Mouse (Mus musculus) liver, postnatal 0 days (tissue): ENCODE measurements around the gene Bcl11b. TPM values are rescaled to one million over a fixed set of nuclear protein-coding genes. Genes with fewer than 3 reads are reported as not detected.

Experiments
- ATAC-seq: fragments of 200-750 bp; cut with Nextera tagmentation; 2 replicates; pipeline ENCODE4 v1.8.0; 2017; ENCODE audit warnings: mild to moderate bottlenecking, moderate library complexity
- DNase-seq: peaks from one replicate; pipeline ENCODE4 v3.0.0-alpha.2; 2016
- H3K27ac ChIP-seq: fragments of 300-500 bp; sonication (generic); 2 replicates; pipeline ENCODE4 v1.5.1; 2014; ENCODE audit warnings: antibody characterized with exemption, moderate library complexity, mild to moderate bottlenecking, low read depth
- H3K27me3 ChIP-seq: fragments of 300-500 bp; sonication (generic); 2 replicates; pipeline ENCODE4 v1.6.1; 2014; ENCODE audit warnings: low read length, control low read depth, mixed read lengths; ENCODE audit not compliant: insufficient read depth
- H3K36me3 ChIP-seq: fragments of 300-500 bp; sonication (generic); replicated peaks from 2 replicates; pipeline ENCODE4 v1.6.1; 2014; ENCODE audit warnings: mild to moderate bottlenecking, control low read depth, low read length, moderate library complexity, mixed read lengths; ENCODE audit not compliant: insufficient read depth
- H3K4me1 ChIP-seq: fragments of 300-500 bp; sonication (generic); 2 replicates; pipeline ENCODE4 v1.6.1; 2014; ENCODE audit warnings: antibody characterized with exemption, mild to moderate bottlenecking, control low read depth; ENCODE audit not compliant: insufficient read depth
- H3K4me2 ChIP-seq: fragments of 300-500 bp; sonication (generic); 2 replicates; pipeline ENCODE4 v1.6.1; 2014; ENCODE audit warnings: low read depth, mild to moderate bottlenecking, low read length, moderate library complexity, mixed read lengths
- H3K4me3 ChIP-seq: fragments of 300-500 bp; sonication (generic); 2 replicates; pipeline ENCODE4 v1.5.1; 2014; ENCODE audit warnings: low read depth, low read length
- H3K9ac ChIP-seq: fragments of 300-500 bp; sonication (generic); replicated peaks from 2 replicates; pipeline ENCODE4 v1.6.1; 2014; ENCODE audit warnings: mild to moderate bottlenecking, moderate library complexity
- H3K9me3 ChIP-seq: fragments of 300-500 bp; sonication (generic); 2 replicates; pipeline ENCODE4 v1.6.1; 2016; ENCODE audit warnings: mild to moderate bottlenecking, control low read depth, low read length, mixed read lengths
- CTCF ChIP-seq: sonication (generic); IDR thresholded peaks from 2 replicates; pipeline ENCODE4 v1.5.1; 2016; ENCODE audit warnings: antibody characterized with exemption, low read depth
- EP300 ChIP-seq: IDR thresholded peaks from 2 replicates; pipeline ENCODE4 v1.6.1; 2016; ENCODE audit warnings: antibody characterized with exemption, low read depth, mild to moderate bottlenecking
- WGBS: fragments of 180-500 bp; shearing (Covaris S2); extraction: QIAGEN DNeasy Blood & Tissue Kit; methylation state at CpG from one replicate; pipeline ENCODE4 v1.1.7; 2014; ENCODE audit not compliant: insufficient replicate concordance; 5-methylcytosine and 5-hydroxymethylcytosine counted together
- polyA plus RNA-seq: library from polyadenylated mRNA; unstranded; fragments of >200 nt; fragmentation: Nextera tagmentation; extraction: Ambion mirVana; gene quantifications from 2 replicates; pipeline ENCODE4 v1.2.1, GENCODE M21; 2015

The Bcl11b gene
- polyA plus RNA-seq, 1 experiment from 2014 or later, result not detected

DNA sequence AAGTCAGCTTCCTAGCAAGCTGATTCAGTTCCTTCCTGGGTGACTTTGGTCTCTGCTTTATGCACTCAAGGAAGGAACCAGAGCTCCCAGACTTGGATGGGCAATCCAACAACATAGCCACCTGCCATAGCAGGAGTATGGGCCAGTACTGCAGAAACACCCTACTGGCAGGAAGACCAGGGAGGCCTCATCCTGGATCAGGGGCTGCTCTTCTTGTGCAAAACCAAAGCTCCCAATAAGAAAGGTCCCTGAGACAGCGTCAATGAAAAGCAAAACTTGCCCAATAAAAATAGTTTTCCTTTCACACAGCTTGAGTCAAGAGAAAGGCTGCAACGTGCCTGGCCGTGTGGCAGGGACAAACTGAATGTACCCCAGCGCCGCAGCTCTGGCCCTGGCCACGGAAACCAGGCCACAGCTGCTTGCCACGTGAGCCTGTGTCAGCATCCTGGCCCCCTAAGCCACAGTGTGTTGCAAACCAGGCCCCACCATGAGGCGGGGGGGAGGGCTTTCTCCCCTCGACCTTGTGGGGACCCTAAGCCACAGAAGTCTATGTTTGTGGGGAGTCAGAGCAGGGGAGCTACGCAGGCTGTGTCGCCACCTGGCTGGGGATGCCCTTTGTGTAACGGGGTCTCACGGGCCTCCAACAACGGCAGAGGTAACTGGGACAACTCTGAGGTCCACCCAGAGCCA is 38.9 kb downstream of the Bcl11b start:
- 73% methylated on average over 14 of the region's 14 CpGs for WGBS
- Histone ChIP-seq H3K4me1 (no peaks in the 10 kb centered on the region), H3K9me3 (no peaks in the 10 kb centered on the region), H3K27me3 (no peaks in the 10 kb centered on the region), H3K9ac (no peak overlapping the region), H3K4me3 (no peak overlapping the region), H3K36me3 (no peaks in the 10 kb centered on the region), H3K4me2 (no peak overlapping the region), H3K27ac (no peak overlapping the region)
- TF ChIP-seq EP300, result no peak
- TF ChIP-seq CTCF, result no peak
- DNase-seq, result no peak
- no peak for ATAC-seq

DNA sequence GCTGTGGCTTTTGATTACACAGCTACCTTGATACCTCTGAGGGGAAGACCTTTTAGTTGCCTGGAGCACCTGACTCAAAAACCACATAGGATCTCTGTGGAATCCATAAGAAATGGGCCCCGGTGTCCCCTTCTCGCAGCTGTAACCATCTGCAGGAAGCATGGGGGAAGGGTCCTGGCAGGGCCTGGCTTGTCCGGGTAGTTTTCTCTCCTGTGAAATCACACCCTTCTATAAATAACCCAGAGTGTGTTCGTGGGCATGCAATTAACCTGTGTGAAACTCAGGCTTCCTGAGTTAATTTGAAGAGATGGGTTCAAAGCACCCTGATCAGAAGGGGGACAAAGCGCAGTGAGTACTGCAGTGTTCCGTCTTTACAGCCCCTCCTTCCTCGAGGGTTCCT is 40.5 kb downstream of the Bcl11b start:
- Histone ChIP-seq H3K4me3 (no peak overlapping the region), H3K4me1 (no peaks in the 10 kb centered on the region), H3K9me3 (no peaks in the 10 kb centered on the region), H3K36me3 (no peaks in the 10 kb centered on the region), H3K27ac (no peak overlapping the region), H3K9ac (no peak overlapping the region), H3K4me2 (no peak overlapping the region), H3K27me3 (no peaks in the 10 kb centered on the region)
- TF ChIP-seq CTCF, result no peak
- no peak for TF ChIP-seq EP300
- ATAC-seq (no peak), DNase-seq (no peak)
- 40% methylated on average over 7 of the region's 7 CpGs for WGBS

DNA sequence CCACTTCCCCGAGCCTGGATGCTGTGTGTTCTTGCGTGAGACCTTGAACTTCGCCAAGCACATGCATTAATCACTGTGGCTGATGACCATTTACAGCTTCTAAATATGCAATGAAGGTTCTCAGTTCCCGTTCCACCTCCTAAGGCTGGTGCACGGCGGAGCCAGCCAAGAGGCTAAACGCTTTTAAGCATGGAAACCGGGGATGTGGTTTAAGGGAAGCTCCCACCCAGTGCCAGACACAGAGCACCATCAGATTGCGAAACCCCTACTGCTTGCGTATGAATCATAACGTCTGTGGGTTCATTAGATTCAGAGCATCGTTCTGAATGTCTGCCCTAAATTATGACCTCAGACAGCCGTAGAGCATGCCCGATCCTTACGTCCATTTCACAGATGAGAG is 41.6 kb downstream of the Bcl11b start:
- H3K27ac ChIP-seq, result no peak overlapping the region
- no peak overlapping the region for H3K9ac ChIP-seq
- WGBS, result 61% methylated on average over 15 of the region's 15 CpGs
- no peaks in the 10 kb centered on the region for H3K9me3 ChIP-seq
- H3K4me2 ChIP-seq, result no peak overlapping the region
- TF ChIP-seq EP300, result no peak
- TF ChIP-seq CTCF, result no peak
- ATAC-seq, result no peak
- no peaks in the 10 kb centered on the region for H3K36me3 ChIP-seq
- no peak overlapping the region for H3K4me3 ChIP-seq
- H3K4me1 ChIP-seq, result no peaks in the 10 kb centered on the region
- DNase-seq, result no peak
- no peaks in the 10 kb centered on the region for H3K27me3 ChIP-seq

GRCm38 (mm10) chr12:107960789-107961491 is 42.5 kb downstream of the Bcl11b start:
- no peak for DNase-seq
- no peaks in the 10 kb centered on the region for H3K9me3 ChIP-seq

DNA sequence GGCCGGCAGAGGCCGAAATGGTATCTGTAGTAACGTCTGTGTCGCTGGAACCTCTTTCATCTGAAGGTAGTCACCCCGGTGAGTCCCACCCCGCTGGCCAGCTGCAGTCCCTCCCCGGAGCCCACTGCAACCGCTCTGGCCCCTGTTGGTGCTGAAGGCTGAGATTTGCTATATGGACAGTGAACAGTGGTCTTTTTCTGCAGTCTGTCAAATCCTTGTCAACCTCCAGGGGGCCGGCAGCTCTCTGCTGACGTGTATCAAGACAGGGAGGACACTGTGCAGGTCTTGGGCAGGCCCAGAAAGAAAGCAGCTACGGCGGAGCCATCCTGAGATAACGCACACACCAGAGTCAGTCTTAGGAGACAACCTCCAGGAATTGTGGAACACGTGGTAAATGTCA is 43.0 kb downstream of the Bcl11b start:
- Histone ChIP-seq H3K4me3 (no peak overlapping the region), H3K27me3 (no peaks in the 10 kb centered on the region), H3K9ac (no peak overlapping the region), H3K36me3 (no peaks in the 10 kb centered on the region), H3K4me1 (no peaks in the 10 kb centered on the region), H3K27ac (no peak overlapping the region), H3K9me3 (no peaks in the 10 kb centered on the region), H3K4me2 (no peak overlapping the region)
- 64% methylated on average over 14 of the region's 14 CpGs for WGBS
- TF ChIP-seq CTCF (no peak), EP300 (no peak)
- ATAC-seq (no peak), DNase-seq (no peak)

More at GRCm38 (mm10) chr12:107960789-107961491, 42.5 kb downstream of the Bcl11b start:
- Histone ChIP-seq H3K4me3 (no peak overlapping the region), H3K4me1 (no peaks in the 10 kb centered on the region), H3K4me2 (no peak overlapping the region), H3K27ac (no peak overlapping the region), H3K9ac (no peak overlapping the region), H3K27me3 (no peaks in the 10 kb centered on the region), H3K36me3 (no peaks in the 10 kb centered on the region)
- WGBS, result 55% methylated on average over 12 of the region's 12 CpGs
- TF ChIP-seq EP300 (no peak), CTCF (no peak)
- ATAC-seq, result no peak

GRCm38 (mm10) chr12:107959872-107960271 is 43.5 kb downstream of the Bcl11b start:
- H3K36me3 ChIP-seq, result no peaks in the 10 kb centered on the region
- no peaks in the 10 kb centered on the region for H3K9me3 ChIP-seq
- H3K4me1 ChIP-seq, result no peaks in the 10 kb centered on the region
- ATAC-seq (no peak), DNase-seq (no peak)
- TF ChIP-seq CTCF (no peak), EP300 (no peak)
- no peak overlapping the region for H3K27ac ChIP-seq
- H3K4me2 ChIP-seq, result no peak overlapping the region
- no peak overlapping the region for H3K9ac ChIP-seq
- H3K27me3 ChIP-seq, result no peaks in the 10 kb centered on the region
- H3K4me3 ChIP-seq, result no peak overlapping the region
- 77% methylated on average over 8 of the region's 8 CpGs for WGBS
